Mouse (Mus musculus) stomach, postnatal 0 days (tissue): Measurements from ENCODE around the gene Ywhah. TPM values are rescaled to one million over a fixed set of nuclear protein-coding genes. Genes with fewer than 3 reads are reported as not detected.
"Not testable (repeated sequence)": the region's sequence is repeated elsewhere in the genome, so short reads cannot be mapped to it uniquely, and the experiment has no call there.

Experiments
- ATAC-seq: fragments of 200-750 bp; cut with Nextera tagmentation; 2 replicates; pipeline ENCODE4 v1.8.0; 2017; ENCODE audit not compliant: low FRiP score, low TSS enrichment
- DNase-seq: peaks from one replicate; pipeline ENCODE4 v3.0.0-alpha.2; 2016; ENCODE audit warnings: low spot score
- H3K27ac ChIP-seq: fragments of 300-500 bp; sonication (generic); replicated peaks from 2 replicates; pipeline ENCODE4 v1.5.1; 2014; ENCODE audit warnings: mild to moderate bottlenecking, control low read depth
- H3K27me3 ChIP-seq: fragments of 300-500 bp; sonication (generic); 2 replicates; pipeline ENCODE4 v1.6.1; 2014; ENCODE audit warnings: low read length; ENCODE audit not compliant: control insufficient read depth, insufficient read depth
- H3K36me3 ChIP-seq: fragments of 300-500 bp; sonication (generic); 2 replicates; pipeline ENCODE4 v1.6.1; 2014; ENCODE audit warnings: low read length, mixed read lengths; ENCODE audit not compliant: control insufficient read depth, insufficient read depth
- H3K4me1 ChIP-seq: fragments of 300-500 bp; sonication (generic); replicated peaks from 2 replicates; pipeline ENCODE4 v1.6.1; 2014; ENCODE audit warnings: antibody characterized with exemption; ENCODE audit not compliant: control insufficient read depth, insufficient read depth
- H3K4me2 ChIP-seq: fragments of 300-500 bp; sonication (generic); replicated peaks from 2 replicates; pipeline ENCODE4 v1.6.1; 2014; ENCODE audit warnings: low read depth, mild to moderate bottlenecking, control low read depth, moderate library complexity
- H3K4me3 ChIP-seq: fragments of 300-500 bp; sonication (generic); 2 replicates; pipeline ENCODE4 v1.5.1; 2014; ENCODE audit warnings: low read depth, low read length, control low read depth
- H3K9ac ChIP-seq: fragments of 300-500 bp; sonication (generic); 2 replicates; pipeline ENCODE4 v1.6.1; 2014; ENCODE audit warnings: mild to moderate bottlenecking, low read length, control low read depth, mixed read lengths
- H3K9me3 ChIP-seq: fragments of 300-500 bp; sonication (generic); 2 replicates; pipeline ENCODE4 v1.6.1; 2016; ENCODE audit warnings: low read length; ENCODE audit not compliant: control insufficient read depth
- CTCF ChIP-seq: IDR thresholded peaks from 2 replicates; pipeline ENCODE4 v1.5.1; 2016; ENCODE audit warnings: antibody characterized with exemption, low read depth, mild to moderate bottlenecking, moderate library complexity
- EP300 ChIP-seq: optimal IDR thresholded peaks from 2 replicates; pipeline ENCODE3; 2016; ENCODE audit warnings: antibody characterized with exemption
- WGBS: fragments of 180-500 bp; shearing (Covaris S2); extraction: QIAGEN DNeasy Blood & Tissue Kit; methylation state at CpG from one replicate; pipeline ENCODE4 v1.1.7; 2014; 5-methylcytosine and 5-hydroxymethylcytosine counted together
- polyA plus RNA-seq: library from polyadenylated mRNA; unstranded; fragments of >200 nt; fragmentation: Nextera tagmentation; extraction: Ambion mirVana; gene quantifications from 2 replicates; pipeline ENCODE4 v1.2.1, GENCODE M21; 2015

Ywhah gene
- polyA plus RNA-seq, 1 experiment from 2014 or later, result 219 TPM

GRCm38 (mm10) chr5:33028656-33029055 is 10.0 kb downstream of the Ywhah start:
- Histone ChIP-seq H3K4me2 (no peak overlapping the region), H3K27ac (no peak overlapping the region), H3K36me3 (no peaks in the 10 kb centered on the region; the same call in 1 of the 2 replicates), H3K27me3 (no peaks in the 10 kb centered on the region), H3K9me3 (no peaks in the 10 kb centered on the region), H3K9ac (no peak overlapping the region), H3K4me1 (0 out of 2 replicates have a peak, but pooled peaks cover 2% of the 10 kb centered on the region), H3K4me3 (no peak overlapping the region)
- ATAC-seq, result no peak
- DNase-seq, result no peak
- WGBS, result 67% methylated on average over 2 of the region's 2 CpGs
- no peak for TF ChIP-seq CTCF
- TF ChIP-seq EP300, result no peak

DNA sequence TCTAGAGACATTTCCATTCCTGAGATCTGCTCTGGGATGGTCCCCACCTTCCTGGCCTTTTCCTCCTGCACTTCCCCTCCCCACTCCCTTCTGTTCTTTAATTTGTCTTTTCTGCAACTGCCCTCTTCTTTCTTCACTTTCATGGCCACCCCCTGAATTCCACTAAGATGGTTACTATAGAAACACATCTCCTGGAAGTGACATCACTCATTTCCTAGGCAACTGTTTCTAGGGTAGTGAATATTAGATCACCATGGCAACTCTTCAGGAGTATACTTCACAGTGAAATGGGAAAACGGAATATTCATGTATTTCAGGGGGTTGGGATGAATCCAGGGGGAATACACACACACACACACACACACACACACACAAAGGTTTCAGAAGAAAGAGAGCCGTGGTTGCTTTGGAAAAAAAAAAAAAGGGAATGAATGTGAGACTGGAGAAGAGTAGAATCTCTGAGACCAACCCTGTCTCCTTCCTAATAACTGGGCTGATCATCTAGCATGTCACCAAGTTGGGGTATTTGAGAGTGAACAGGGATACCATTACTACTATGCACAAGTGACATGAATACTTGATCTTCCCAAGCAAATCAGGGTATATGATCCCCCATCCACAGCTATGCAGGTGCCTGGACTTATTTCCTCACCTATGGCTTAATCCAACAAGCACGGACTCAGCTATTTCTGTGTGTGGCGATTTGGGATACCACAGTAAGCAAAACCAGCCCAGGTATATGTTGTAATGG is 12.0 kb downstream of the Ywhah start:
- no peak for DNase-seq
- WGBS, result 64% methylated on average over 4 of the region's 4 CpGs
- H3K4me1 ChIP-seq, result no peaks in the 10 kb centered on the region
- no peaks in the 10 kb centered on the region for H3K9me3 ChIP-seq
- H3K9ac ChIP-seq, result no peak overlapping the region
- H3K36me3 ChIP-seq, result no peaks in the 10 kb centered on the region
- TF ChIP-seq EP300, result no peak
- no peak for TF ChIP-seq CTCF
- ATAC-seq, result no peak; the same call in 1 of the 2 replicates
- H3K4me3 ChIP-seq, result no peak overlapping the region
- no peak overlapping the region for H3K27ac ChIP-seq
- H3K27me3 ChIP-seq, result no peaks in the 10 kb centered on the region
- no peak overlapping the region for H3K4me2 ChIP-seq

DNA sequence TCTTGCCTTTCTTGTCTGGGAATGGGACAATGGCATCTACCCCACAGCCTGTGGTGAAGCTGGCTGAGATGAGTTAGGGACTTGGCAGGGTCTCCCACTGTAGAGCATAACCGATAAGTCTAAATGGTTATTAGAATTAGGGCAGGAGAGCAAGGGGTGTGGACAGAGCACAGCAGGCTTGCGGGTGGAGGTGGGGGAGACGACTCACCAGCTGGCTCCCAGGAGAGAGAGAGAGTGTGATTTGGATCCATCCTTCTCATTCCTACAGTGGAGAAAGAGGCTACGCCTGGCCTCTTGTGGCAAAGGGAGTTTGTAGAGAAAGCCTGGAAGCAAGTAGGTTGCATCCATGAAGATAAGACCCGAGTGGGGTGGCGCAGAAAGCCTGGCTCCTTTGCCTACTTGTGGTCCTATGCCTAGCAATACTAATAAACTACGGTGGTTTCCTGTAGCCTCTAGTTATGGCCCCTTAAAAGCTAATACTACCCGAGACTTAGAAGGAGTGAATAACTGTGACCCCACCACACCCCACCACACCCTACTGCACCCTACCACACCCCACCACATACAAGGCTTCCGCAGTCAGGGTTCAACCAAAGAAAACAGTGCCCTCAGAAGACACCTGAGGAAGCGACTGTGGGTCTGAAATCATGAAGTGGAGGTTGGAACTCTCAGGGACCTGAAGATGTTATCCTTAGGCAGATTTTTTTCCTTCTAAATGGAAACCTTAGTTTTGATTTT is 13.6 kb downstream of the Ywhah start:
- no peaks in the 10 kb centered on the region for H3K9me3 ChIP-seq
- DNase-seq, result no peak
- no peak overlapping the region for H3K27ac ChIP-seq
- WGBS, result 73% methylated on average over 10 of the region's 10 CpGs
- H3K4me2 ChIP-seq, result no peak overlapping the region
- no peaks in the 10 kb centered on the region for H3K27me3 ChIP-seq
- no peak overlapping the region for H3K9ac ChIP-seq
- H3K4me1 ChIP-seq, result no peaks in the 10 kb centered on the region
- H3K4me3 ChIP-seq, result no peak overlapping the region
- no peak for TF ChIP-seq EP300
- no peak for TF ChIP-seq CTCF
- no peak for ATAC-seq
- H3K36me3 ChIP-seq, result no peaks in the 10 kb centered on the region

DNA sequence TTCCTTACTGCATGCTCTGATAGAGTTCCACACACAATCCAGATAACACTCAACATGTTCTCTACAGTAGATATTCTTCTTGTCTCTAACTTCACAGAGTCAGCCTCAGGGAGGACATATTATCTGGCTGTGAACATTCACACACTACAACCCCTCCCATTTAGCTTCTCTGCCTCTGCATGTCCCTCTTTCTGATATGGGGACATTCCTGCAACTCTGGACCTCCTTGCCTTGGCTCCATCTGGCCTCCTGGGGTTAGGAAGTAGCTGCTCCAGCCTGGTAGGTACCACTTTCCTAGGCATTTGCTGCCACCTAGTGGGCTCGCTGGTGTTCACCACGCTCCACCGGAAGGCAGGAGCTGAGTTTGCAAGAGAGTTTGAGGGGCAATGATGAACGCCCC is 14.5 kb downstream of the Ywhah start:
- no peak overlapping the region for H3K9ac ChIP-seq
- TF ChIP-seq EP300 (no peak), CTCF (peak; percentile 95)
- H3K9me3 ChIP-seq, result no peaks in the 10 kb centered on the region
- no peaks in the 10 kb centered on the region for H3K36me3 ChIP-seq
- no peak overlapping the region for H3K4me3 ChIP-seq
- ATAC-seq (peak; percentile 78), DNase-seq (peak; percentile 88)
- no peaks in the 10 kb centered on the region for H3K27me3 ChIP-seq
- H3K4me2 ChIP-seq, result no peak overlapping the region
- 0% methylated on average over 4 of the region's 4 CpGs for WGBS
- H3K27ac ChIP-seq, result no peak overlapping the region
- H3K4me1 ChIP-seq, result no peaks in the 10 kb centered on the region

DNA sequence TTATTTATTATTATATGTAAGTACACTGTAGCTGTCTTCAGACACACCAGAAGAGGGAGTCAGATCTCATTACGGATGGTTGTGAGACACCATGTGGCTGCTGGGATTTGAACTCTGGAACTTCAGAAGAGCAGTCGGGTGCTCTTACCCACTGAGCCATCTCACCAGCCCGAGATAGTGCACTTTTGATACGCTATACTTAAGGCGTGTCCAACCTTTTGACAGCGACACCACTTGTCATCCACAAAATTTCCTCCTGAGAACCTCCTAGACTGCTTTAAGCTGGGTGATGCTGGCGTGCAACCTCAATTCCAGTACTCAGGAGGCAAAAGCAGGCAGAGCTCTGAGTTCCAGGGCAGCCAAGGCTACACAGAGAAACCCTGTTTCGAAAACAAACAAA is 15.0 kb downstream of the Ywhah start:
- H3K4me3 ChIP-seq, DNase-seq, H3K4me1 ChIP-seq, H3K4me2 ChIP-seq, H3K9ac ChIP-seq, ATAC-seq, H3K27me3 ChIP-seq, H3K36me3 ChIP-seq, H3K27ac ChIP-seq, H3K9me3 ChIP-seq: not testable (repeated sequence)
- 49% methylated on average over 8 of the region's 8 CpGs for WGBS

DNA sequence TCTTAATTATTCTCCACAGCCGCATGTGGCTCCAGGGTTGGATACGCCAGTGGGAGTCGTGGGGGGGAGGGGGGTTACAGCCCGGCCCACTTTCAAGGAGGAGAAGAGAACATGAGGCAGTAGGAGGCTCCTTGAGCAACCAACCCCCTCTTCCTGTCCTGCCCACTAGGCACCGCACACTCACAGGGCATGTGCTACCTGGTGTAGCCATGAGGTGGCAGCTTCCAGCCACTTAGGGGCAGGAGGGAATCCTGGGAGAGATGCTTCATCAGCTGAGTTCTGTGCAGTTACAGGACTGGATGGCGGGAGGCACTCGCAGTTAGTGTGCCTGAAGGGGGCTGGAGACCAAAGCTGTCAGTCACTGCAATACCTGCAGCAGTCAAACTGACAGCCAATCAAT is 15.5 kb downstream of the Ywhah start:
- Histone ChIP-seq H3K9me3 (no peaks in the 10 kb centered on the region), H3K9ac (no peak overlapping the region), H3K27me3 (no peaks in the 10 kb centered on the region), H3K36me3 (no peaks in the 10 kb centered on the region), H3K4me2 (no peak overlapping the region), H3K27ac (no peak overlapping the region), H3K4me3 (no peak overlapping the region), H3K4me1 (no peaks in the 10 kb centered on the region)
- 23% methylated on average over 7 of the region's 7 CpGs for WGBS
- ATAC-seq (peak; percentile 74), DNase-seq (peak; percentile 58)
- TF ChIP-seq EP300, result no peak
- TF ChIP-seq CTCF, result peak; percentile 68
